In genomic region chr9:32020942-32021731, GRCm38 (mm10) we compare ENCODE assay signal across 8 mouse cellular contexts.
DNase-seq lines count a peak whose midpoint lies in the region; ATAC-seq lines count a peak whose summit lies in the region.
"Had no signal": no experiment of that assay in that cellular context is flagged by ENCODE, and none has a peak within 500 bp of the region (broad histone marks: within the 10 kb centered on the region; RNA-seq: fewer than 3 reads in every experiment).

No protein-coding gene starts in this region.

- H3K27me3 ChIP-seq in kidney, embryonic 16.5 days (ENCODE audit: insufficient read depth, low read length) = no peaks in the 10 kb centered on the region
- no peaks in the 10 kb centered on the region for H3K27me3 ChIP-seq in heart, embryonic 11.5 days (ENCODE audit: control insufficient read depth, insufficient read depth, low read length)

- no peak for DNase-seq in kidney, postnatal 4 days
- DNase-seq in embryo, embryonic 11 days = peak; percentile 50
- peak; percentile 18 for DNase-seq in lung, postnatal 14 days
- no peak for DNase-seq in gastrocnemius, postnatal 14 days
- DNase-seq in layer of hippocampus, postnatal 36 days = no peak
- DNase-seq: thymus, postnatal 14 days had no signal

- H3K27ac ChIP-seq in kidney, embryonic 16.5 days (ENCODE audit: low read length) = peak overlapping the region; percentile 3; the same call in 1 of the 2 replicates
- peak overlapping the region; percentile 66 for H3K27ac ChIP-seq in heart, embryonic 11.5 days (ENCODE audit: low read depth, low read length)

- no peaks in the 10 kb centered on the region for H3K36me3 ChIP-seq in kidney, embryonic 16.5 days (ENCODE audit: insufficient read depth, low read length)
- H3K36me3 ChIP-seq in heart, embryonic 11.5 days (ENCODE audit: control insufficient read depth, insufficient read depth, low read length) = no peaks in the 10 kb centered on the region

- intact Hi-C loops in gastrocnemius, postnatal 14 days (cut with DNase I; ENCODE audit: low total_unique reads) = no loop called here

- no peak for ATAC-seq in kidney, embryonic 16.5 days (ENCODE audit: low FRiP score, low TSS enrichment)
- no peak for ATAC-seq in heart, embryonic 11.5 days (replicated peaks; ENCODE audit: insufficient number of reproducible peaks, low FRiP score, low TSS enrichment)

- no peaks in the 10 kb centered on the region for H3K9me3 ChIP-seq in kidney, embryonic 16.5 days (ENCODE audit: low read length)
- H3K9me3 ChIP-seq in heart, embryonic 11.5 days (replicated peaks; ENCODE audit: control insufficient read depth, low read length) = no peaks in the 10 kb centered on the region

- peaks cover 32% of the 10 kb centered on the region for H3K4me1 ChIP-seq in kidney, embryonic 16.5 days (ENCODE audit: insufficient read depth, low read length)
- peaks cover 12% of the 10 kb centered on the region for H3K4me1 ChIP-seq in heart, embryonic 11.5 days (ENCODE audit: control insufficient read depth, insufficient read depth, low read length)

- 41% methylated on average over 13 of the region's 13 CpGs for WGBS in kidney, embryonic 16.5 days
- WGBS in heart, embryonic 11.5 days (ENCODE audit: insufficient replicate concordance) = 30% methylated on average over 13 of the region's 13 CpGs

- no peak overlapping the region for H3K4me2 ChIP-seq in kidney, embryonic 16.5 days (replicated peaks; ENCODE audit: low read depth, low read length)
- H3K4me2 ChIP-seq in heart, embryonic 11.5 days = no peak overlapping the region

- H3K4me3 ChIP-seq in kidney, embryonic 16.5 days (ENCODE audit: low read length) = no peak overlapping the region
- no peak overlapping the region for H3K4me3 ChIP-seq in heart, embryonic 11.5 days (ENCODE audit: low read depth, low read length)

- 0 out of 2 replicates have a peak overlapping the region, but pooled peaks have one; percentile 5 for H3K9ac ChIP-seq in kidney, embryonic 16.5 days (replicated peaks; ENCODE audit: low read length)
- no peak overlapping the region; the same call in 1 of the 2 replicates for H3K9ac ChIP-seq in heart, embryonic 11.5 days (ENCODE audit: low read depth, low read length)

Comparison
In these comparisons a context has a peak if more than half of its experiments do, and no peak if none do; other contexts are left out.
1. DNase-seq: peak in embryo, embryonic 11 days (single experiment) and lung, postnatal 14 days (single experiment); none in kidney, postnatal 4 days (0 of 2), gastrocnemius, postnatal 14 days (single experiment) and layer of hippocampus, postnatal 36 days (0 of 2).